Mouse (Mus musculus): Measurements from ENCODE around the gene Lrrc7. TPM values are rescaled to one million over a fixed set of nuclear protein-coding genes. Genes with fewer than 3 reads are reported as not detected.
"Not testable (repeated sequence)": the region's sequence is repeated elsewhere in the genome, so short reads cannot be mapped to it uniquely, and the experiment has no call there.

Gene Lrrc7
- total and polyA plus RNA-seq, 3 experiments: 0.11 TPM; not detected in 2

DNA sequence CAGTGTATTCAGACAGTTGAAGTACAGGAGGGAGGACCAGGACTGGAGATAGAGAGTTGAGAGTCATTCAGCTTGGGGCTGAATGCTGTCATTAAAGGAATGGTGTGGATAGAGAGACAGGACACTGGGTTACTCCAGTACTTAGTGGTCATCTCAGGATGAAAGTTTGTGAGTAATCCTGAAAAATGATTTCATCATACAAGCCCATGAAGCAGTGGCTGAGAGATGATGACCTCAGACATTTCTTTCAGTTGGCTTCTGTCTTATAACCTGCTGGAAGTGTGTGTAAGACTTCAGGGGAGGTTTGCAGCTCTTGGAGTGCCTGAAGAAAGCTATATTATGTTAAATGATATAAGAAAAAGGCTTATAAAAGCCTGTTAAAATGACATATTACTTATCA is 430.8 kb downstream of the Lrrc7 start:
- no peak for DNase-seq (ENCODE audit: low spot score)
- Histone ChIP-seq H3K27me3 (ENCODE audit: insufficient read depth, low read length) (no peaks in the 10 kb centered on the region), H3K4me1 (ENCODE audit: insufficient read depth, low read depth, low read length) (no peaks in the 10 kb centered on the region), H3K4me3 (ENCODE audit: low read depth, low read length) (no peak overlapping the region), H3K36me3 (replicated peaks) (no peaks in the 10 kb centered on the region), H3K9me3 (replicated peaks) (no peaks in the 10 kb centered on the region)
- no peak for ATAC-seq (ENCODE audit: extremely low read depth, insufficient number of reproducible peaks, low FRiP score, poor library complexity, severe bottlenecking)
- TF ChIP-seq GATA1 (IDR thresholded peaks at IDR 0.05; ENCODE audit: borderline replicate concordance, low read length) (no peak), TAL1 (conservative IDR thresholded peaks at IDR 0.05; ENCODE audit: low read depth, low read length) (no peak), POLR2AphosphoS5 (IDR thresholded peaks at IDR 0.05; ENCODE audit: insufficient replicate concordance, low read depth, low read length) (no peak), CTCF (IDR thresholded peaks at IDR 0.05; ENCODE audit: low read depth, low read length) (no peak), GATA2 (IDR thresholded peaks at IDR 0.05; ENCODE audit: borderline replicate concordance, low read depth, low read length) (no peak)

DNA sequence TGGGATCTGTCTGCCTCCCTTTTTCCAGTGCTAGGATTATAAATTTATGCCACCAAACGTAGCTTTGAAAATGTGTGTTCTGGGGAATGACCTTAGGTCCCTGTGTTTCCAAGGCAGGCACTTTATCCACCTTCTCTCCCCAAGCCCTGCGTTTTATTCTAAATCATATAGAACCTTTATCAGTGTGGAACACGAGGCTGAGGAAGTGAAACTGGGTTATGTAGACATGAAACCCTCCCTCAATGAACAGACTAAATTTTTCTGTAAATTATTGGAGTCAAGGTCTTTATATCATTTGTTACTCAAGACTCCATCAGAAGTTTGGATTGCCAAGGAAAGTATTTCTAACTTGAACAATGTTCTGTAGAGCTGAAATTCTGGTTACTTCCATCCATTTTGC is 439.1 kb downstream of the Lrrc7 start:
- DNase-seq (ENCODE audit: low spot score) (no peak), ATAC-seq (ENCODE audit: extremely low read depth, insufficient number of reproducible peaks, low FRiP score, poor library complexity, severe bottlenecking) (no peak)
- no peak overlapping the region for H3K4me3 ChIP-seq (ENCODE audit: low read depth, low read length)
- no peaks in the 10 kb centered on the region for H3K9me3 ChIP-seq (replicated peaks)
- no peaks in the 10 kb centered on the region for H3K36me3 ChIP-seq (replicated peaks)
- H3K27me3 ChIP-seq (ENCODE audit: insufficient read depth, low read length): no peaks in the 10 kb centered on the region
- H3K4me1 ChIP-seq (ENCODE audit: insufficient read depth, low read depth, low read length): no peaks in the 10 kb centered on the region
- TF ChIP-seq CTCF (IDR thresholded peaks at IDR 0.05; ENCODE audit: low read depth, low read length) (no peak), GATA2 (IDR thresholded peaks at IDR 0.05; ENCODE audit: borderline replicate concordance, low read depth, low read length) (no peak), TAL1 (conservative IDR thresholded peaks at IDR 0.05; ENCODE audit: low read depth, low read length) (no peak), POLR2AphosphoS5 (IDR thresholded peaks at IDR 0.05; ENCODE audit: insufficient replicate concordance, low read depth, low read length) (no peak), GATA1 (IDR thresholded peaks at IDR 0.05; ENCODE audit: borderline replicate concordance, low read length) (no peak)

DNA sequence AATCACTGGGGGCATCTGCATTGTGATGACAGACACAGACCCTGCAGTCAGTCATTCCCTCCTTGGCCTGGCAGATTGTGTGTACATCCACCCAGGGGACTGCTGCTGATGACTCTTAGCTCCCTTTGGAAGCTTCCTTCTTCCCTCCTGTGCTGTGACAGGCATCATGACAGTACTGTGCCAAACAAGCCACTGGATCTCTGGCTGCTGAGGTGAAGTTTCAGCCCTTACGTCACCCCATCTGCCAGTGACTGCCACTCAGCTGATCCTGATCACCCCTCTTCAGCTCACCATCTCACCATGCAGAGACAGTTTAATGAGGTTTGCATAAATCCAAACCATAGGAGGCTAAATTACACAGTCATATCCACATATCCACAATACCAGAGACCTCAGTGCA is 456.8 kb downstream of the Lrrc7 start:
- no peak for ATAC-seq (ENCODE audit: extremely low read depth, insufficient number of reproducible peaks, low FRiP score, poor library complexity, severe bottlenecking)
- H3K4me3 ChIP-seq (ENCODE audit: low read depth, low read length): no peak overlapping the region
- H3K9me3 ChIP-seq (replicated peaks): no peaks in the 10 kb centered on the region
- H3K27me3 ChIP-seq (ENCODE audit: insufficient read depth, low read length): peaks cover 3% of the 10 kb centered on the region; the same call in 1 of the 2 replicates
- H3K36me3 ChIP-seq (replicated peaks): no peaks in the 10 kb centered on the region
- DNase-seq (ENCODE audit: low spot score): no peak
- no peaks in the 10 kb centered on the region for H3K4me1 ChIP-seq (ENCODE audit: insufficient read depth, low read depth, low read length)
- TF ChIP-seq GATA2 (IDR thresholded peaks at IDR 0.05; ENCODE audit: borderline replicate concordance, low read depth, low read length) (no peak), TAL1 (conservative IDR thresholded peaks at IDR 0.05; ENCODE audit: low read depth, low read length) (no peak), CTCF (IDR thresholded peaks at IDR 0.05; ENCODE audit: low read depth, low read length) (no peak), GATA1 (IDR thresholded peaks at IDR 0.05; ENCODE audit: borderline replicate concordance, low read length) (no peak), POLR2AphosphoS5 (IDR thresholded peaks at IDR 0.05; ENCODE audit: insufficient replicate concordance, low read depth, low read length) (no peak)

DNA sequence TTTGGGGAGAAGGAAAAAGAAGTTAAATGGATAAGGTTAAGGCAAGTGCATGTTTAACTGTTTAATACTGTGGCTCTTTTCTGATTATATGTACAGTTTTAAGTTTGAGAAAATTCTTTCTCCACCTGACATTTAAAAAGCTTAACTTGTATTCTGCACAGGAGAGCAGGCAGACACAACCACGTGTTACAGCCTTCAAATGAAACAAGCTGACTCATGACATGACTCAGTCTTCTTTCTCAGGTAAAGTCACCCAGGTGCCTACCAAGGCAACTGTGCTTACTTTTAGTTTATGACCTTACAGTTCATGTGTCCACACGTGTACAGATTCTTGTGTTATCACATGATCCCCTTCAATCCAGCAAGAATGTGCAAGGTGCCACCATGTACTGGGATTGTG is 458.6 kb downstream of the Lrrc7 start:
- DNase-seq (ENCODE audit: low spot score) (no peak), ATAC-seq (ENCODE audit: extremely low read depth, insufficient number of reproducible peaks, low FRiP score, poor library complexity, severe bottlenecking) (no peak)
- Histone ChIP-seq H3K4me1 (ENCODE audit: insufficient read depth, low read depth, low read length) (no peaks in the 10 kb centered on the region), H3K36me3 (replicated peaks) (no peaks in the 10 kb centered on the region), H3K27me3 (ENCODE audit: insufficient read depth, low read length) (peaks cover 3% of the 10 kb centered on the region; the same call in 1 of the 2 replicates), H3K9me3 (replicated peaks) (no peaks in the 10 kb centered on the region), H3K4me3 (ENCODE audit: low read depth, low read length) (no peak overlapping the region)
- TF ChIP-seq TAL1 (conservative IDR thresholded peaks at IDR 0.05; ENCODE audit: low read depth, low read length): no peak
- TF ChIP-seq GATA1 (IDR thresholded peaks at IDR 0.05; ENCODE audit: borderline replicate concordance, low read length): no peak
- TF ChIP-seq GATA2 (IDR thresholded peaks at IDR 0.05; ENCODE audit: borderline replicate concordance, low read depth, low read length): no peak
- TF ChIP-seq CTCF (IDR thresholded peaks at IDR 0.05; ENCODE audit: low read depth, low read length): no peak
- TF ChIP-seq POLR2AphosphoS5 (IDR thresholded peaks at IDR 0.05; ENCODE audit: insufficient replicate concordance, low read depth, low read length): no peak

DNA sequence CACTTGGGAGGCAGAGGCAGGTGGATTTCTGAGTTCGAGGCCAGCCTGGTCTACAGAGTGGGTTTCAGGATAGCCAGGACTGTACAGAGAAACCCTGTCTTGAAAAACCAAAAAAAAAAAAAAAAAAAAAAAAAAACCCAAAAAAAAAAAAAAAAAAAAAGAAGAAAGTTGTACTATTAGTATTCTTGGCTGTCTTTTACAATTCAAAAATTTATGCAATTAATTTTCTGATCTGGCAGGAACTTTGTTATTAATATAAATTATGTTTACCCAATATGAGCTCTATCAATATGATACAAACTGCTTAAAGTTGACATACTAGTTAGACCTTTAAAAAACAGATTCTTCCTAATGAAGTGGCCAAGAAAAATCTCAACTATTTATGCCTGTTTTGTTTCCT is 459.5 kb downstream of the Lrrc7 start:
- not testable (repeated sequence) for H3K27me3 ChIP-seq (ENCODE audit: insufficient read depth, low read length); H3K36me3 ChIP-seq (replicated peaks); H3K4me3 ChIP-seq (ENCODE audit: low read depth, low read length); DNase-seq (ENCODE audit: low spot score); ATAC-seq (ENCODE audit: extremely low read depth, insufficient number of reproducible peaks, low FRiP score, poor library complexity, severe bottlenecking); H3K4me1 ChIP-seq (ENCODE audit: insufficient read depth, low read depth, low read length); H3K9me3 ChIP-seq (replicated peaks)

DNA sequence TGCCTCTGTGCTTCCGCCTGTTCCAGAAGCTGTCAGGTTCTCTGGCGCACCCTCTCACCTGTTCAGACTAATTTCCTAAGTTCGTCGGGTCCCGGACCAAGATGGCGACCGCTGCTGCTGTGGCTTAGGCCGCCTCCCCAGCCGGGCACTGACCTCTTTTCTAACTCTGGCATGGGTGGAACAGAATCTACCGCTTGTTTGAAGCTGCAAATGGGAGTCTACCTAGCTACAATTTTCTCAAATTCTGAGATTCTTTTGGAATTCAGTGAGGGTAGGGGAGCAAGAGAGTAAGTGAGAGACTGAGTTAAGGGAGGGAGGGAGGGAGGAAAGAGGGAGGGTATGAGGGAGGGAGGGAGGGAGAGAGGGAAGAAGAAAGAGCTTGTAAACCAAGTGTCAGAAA is 460.0 kb downstream of the Lrrc7 start:
- not testable (repeated sequence) for H3K27me3 ChIP-seq (ENCODE audit: insufficient read depth, low read length); H3K4me1 ChIP-seq (ENCODE audit: insufficient read depth, low read depth, low read length); ATAC-seq (ENCODE audit: extremely low read depth, insufficient number of reproducible peaks, low FRiP score, poor library complexity, severe bottlenecking); H3K9me3 ChIP-seq (replicated peaks); H3K36me3 ChIP-seq (replicated peaks); DNase-seq (ENCODE audit: low spot score); H3K4me3 ChIP-seq (ENCODE audit: low read depth, low read length)

DNA sequence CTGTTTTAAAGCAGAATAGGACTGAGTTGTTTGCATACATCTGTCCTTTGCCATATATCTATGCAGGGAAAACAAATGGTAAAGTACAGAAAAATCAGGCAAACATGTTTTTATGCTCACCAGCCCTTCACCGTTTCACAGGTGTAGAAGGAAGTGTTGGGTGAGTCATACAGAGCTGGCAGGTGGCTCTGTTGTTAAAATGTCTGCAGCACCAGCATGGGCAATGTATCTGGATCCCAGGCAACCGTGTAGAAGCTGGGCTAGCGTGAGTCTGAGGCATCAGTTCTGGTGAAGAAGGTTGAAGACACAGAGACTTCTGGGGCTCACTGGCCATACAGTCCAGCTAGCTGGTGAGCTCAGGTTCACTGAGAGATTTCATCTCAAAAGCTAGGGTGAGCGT is 468.1 kb downstream of the Lrrc7 start:
- no peak for ATAC-seq (ENCODE audit: extremely low read depth, insufficient number of reproducible peaks, low FRiP score, poor library complexity, severe bottlenecking)
- DNase-seq (ENCODE audit: low spot score): no peak
- Histone ChIP-seq H3K9me3 (replicated peaks) (no peaks in the 10 kb centered on the region), H3K4me1 (ENCODE audit: insufficient read depth, low read depth, low read length) (no peaks in the 10 kb centered on the region), H3K27me3 (ENCODE audit: insufficient read depth, low read length) (peaks cover 2% of the 10 kb centered on the region; the same call in 1 of the 2 replicates), H3K36me3 (replicated peaks) (no peaks in the 10 kb centered on the region), H3K4me3 (ENCODE audit: low read depth, low read length) (no peak overlapping the region)
- no peak for TF ChIP-seq CTCF (IDR thresholded peaks at IDR 0.05; ENCODE audit: low read depth, low read length)
- no peak for TF ChIP-seq GATA1 (IDR thresholded peaks at IDR 0.05; ENCODE audit: borderline replicate concordance, low read length)
- no peak for TF ChIP-seq POLR2AphosphoS5 (IDR thresholded peaks at IDR 0.05; ENCODE audit: insufficient replicate concordance, low read depth, low read length)
- TF ChIP-seq TAL1 (conservative IDR thresholded peaks at IDR 0.05; ENCODE audit: low read depth, low read length): no peak
- no peak for TF ChIP-seq GATA2 (IDR thresholded peaks at IDR 0.05; ENCODE audit: borderline replicate concordance, low read depth, low read length)
